Mouse (Mus musculus): ENCODE measurements around the gene Pacsin2. TPM values are rescaled to one million over a fixed set of nuclear protein-coding genes. Genes with fewer than 3 reads are reported as not detected.

Gene Pacsin2
- polyA plus RNA-seq, 2 experiments from 2014 or later, result 18.3 to 26.6 TPM

Other genes starting within 250 kb of the Pacsin2 start
- gene A4galt, start 212.8 kb downstream of the Pacsin2 start, polyA plus RNA-seq (2017; shearing (Covaris generic)), result not detected
- 10 to 100 TPM in 1 of 2 experiments, 1 to 10 TPM in 1; 9.3 to 14.6 TPM for gene Arfgap3, start 114.4 kb downstream of the Pacsin2 start, polyA plus RNA-seq (2017; shearing (Covaris generic))
- gene Ttll1, start 46.3 kb upstream of the Pacsin2 start, polyA plus RNA-seq (2017; shearing (Covaris generic)), result 10 to 100 TPM; 11.4 to 14.4 TPM
- gene Bik, start 62.3 kb upstream of the Pacsin2 start, polyA plus RNA-seq (2017; shearing (Covaris generic)), result 1 to 10 TPM in 1 of 2 experiments, under 1 TPM in 1; 0.90 to 1.5 TPM
- gene Tspo, start 99.0 kb upstream of the Pacsin2 start, polyA plus RNA-seq (2017; shearing (Covaris generic)), result 100 to 1,000 TPM; 259 to 323 TPM
- 1 to 10 TPM; 2.3 to 3.2 TPM for gene Mcat, start 99.2 kb upstream of the Pacsin2 start, polyA plus RNA-seq (2017; shearing (Covaris generic))
- gene Ttll12, start 130.6 kb upstream of the Pacsin2 start, polyA plus RNA-seq (2017; shearing (Covaris generic)), result 10 to 100 TPM in 1 of 2 experiments, 1 to 10 TPM in 1; 9.0 to 12.2 TPM